Mouse (Mus musculus) thymus, postnatal 25 days (tissue): ENCODE data around the gene Myo10.
A peak's percentile ranks its signal among the peaks of the same experiment; 100 is the strongest.

Source experiments
- DNase-seq: peaks from one replicate; pipeline ENCODE4 v3.0.0; 2022

The Myo10 gene

GRCm38 (mm10) chr15:25622200-25622866 is at the start of gene Myo10:
Gene Myo10 (plus strand): TSS chr15:25622525.
- DNase-seq = peak; percentile 100

- DNase-seq = no peak
Measured at GRCm38 (mm10) chr15:25573113-25573512, 49.2 kb upstream of the Myo10 start.

- no peak for DNase-seq
Measured at GRCm38 (mm10) chr15:25573876-25574601, 48.3 kb upstream of the Myo10 start.

GRCm38 (mm10) chr15:25577327-25578051 is 44.8 kb upstream of the Myo10 start:
- no peak for DNase-seq

GRCm38 (mm10) chr15:25578369-25578768 is 44.0 kb upstream of the Myo10 start:
- peak; percentile 66 for DNase-seq

- no peak for DNase-seq
Measured at GRCm38 (mm10) chr15:25580731-25581130, 41.6 kb upstream of the Myo10 start.

GRCm38 (mm10) chr15:25582055-25582454 is 40.3 kb upstream of the Myo10 start:
- DNase-seq = no peak

GRCm38 (mm10) chr15:25583361-25583760 is 39.0 kb upstream of the Myo10 start:
- no peak for DNase-seq

GRCm38 (mm10) chr15:25586828-25587227 is 35.5 kb upstream of the Myo10 start:
- no peak for DNase-seq

- DNase-seq = no peak
Measured at GRCm38 (mm10) chr15:25587943-25588342, 34.4 kb upstream of the Myo10 start.

GRCm38 (mm10) chr15:25589318-25589902 is 32.9 kb upstream of the Myo10 start:
- no peak for DNase-seq

GRCm38 (mm10) chr15:25589916-25590315 is 32.4 kb upstream of the Myo10 start:
- no peak for DNase-seq

GRCm38 (mm10) chr15:25590891-25591290 is 31.4 kb upstream of the Myo10 start:
- peak; percentile 73 for DNase-seq

GRCm38 (mm10) chr15:25591964-25592363 is 30.4 kb upstream of the Myo10 start:
- peak; percentile 53 for DNase-seq

GRCm38 (mm10) chr15:25593469-25594150 is 28.7 kb upstream of the Myo10 start:
- DNase-seq = no peak

- no peak for DNase-seq
Measured at GRCm38 (mm10) chr15:25598313-25598712, 24.0 kb upstream of the Myo10 start.

- DNase-seq = no peak
Measured at GRCm38 (mm10) chr15:25602306-25602705, 20.0 kb upstream of the Myo10 start.

GRCm38 (mm10) chr15:25603286-25603685 is 19.0 kb upstream of the Myo10 start:
- DNase-seq = no peak

- DNase-seq = no peak
Measured at GRCm38 (mm10) chr15:25604231-25604630, 18.1 kb upstream of the Myo10 start.

GRCm38 (mm10) chr15:25605376-25605775 is 16.9 kb upstream of the Myo10 start:
- no peak for DNase-seq

- no peak for DNase-seq
Measured at GRCm38 (mm10) chr15:25608742-25609141, 13.6 kb upstream of the Myo10 start.

GRCm38 (mm10) chr15:25609253-25609652 is 13.1 kb upstream of the Myo10 start:
- DNase-seq = no peak

GRCm38 (mm10) chr15:25611178-25611577 is 11.1 kb upstream of the Myo10 start:
- DNase-seq = no peak
